In genomic region chr11:42581753-42582152, GRCm38 (mm10) we compare ENCODE assay signal across 18 mouse cellular contexts.
"Had no signal": no experiment of that assay in that cellular context is flagged by ENCODE, and none has a peak within 500 bp of the region (broad histone marks: within the 10 kb centered on the region; RNA-seq: fewer than 3 reads in every experiment).

No protein-coding gene starts in this region.

- DNase-seq: liver, postnatal 0 days; lung, adult 2 months; lung, postnatal 14 days; lung, postnatal 36 days; right cerebral cortex, postnatal 14 days; thymus, adult 2 months; thymus, postnatal 25 days; thymus, postnatal 4 days had no signal

- H3K9me3 ChIP-seq: lung, embryonic 15.5 days; midbrain, embryonic 13.5 days; neural tube, embryonic 12.5 days; stomach, embryonic 15.5 days had no signal

- H3K4me1 ChIP-seq: lung, embryonic 15.5 days; megakaryocyte, embryonic 14.5 days; neural tube, embryonic 12.5 days; stomach, embryonic 15.5 days had no signal

- H3K4me2 ChIP-seq: lung, embryonic 15.5 days; midbrain, embryonic 11.5 days; midbrain, embryonic 13.5 days; neural tube, embryonic 12.5 days; stomach, embryonic 15.5 days had no signal

- ATAC-seq: liver, postnatal 0 days; lung, postnatal 0 days; midbrain, embryonic 13.5 days; midbrain, embryonic 16.5 days had no signal

- H3K27me3 ChIP-seq: lung, embryonic 15.5 days; megakaryocyte, embryonic 14.5 days; midbrain, embryonic 13.5 days; neural tube, embryonic 12.5 days; stomach, embryonic 15.5 days had no signal

- H3K27ac ChIP-seq: lung, embryonic 15.5 days; macrophage; neural tube, embryonic 12.5 days; stomach, embryonic 15.5 days; stomach, postnatal 0 days had no signal

- H3K4me3 ChIP-seq: lung, embryonic 15.5 days; megakaryocyte, embryonic 14.5 days; midbrain, embryonic 13.5 days; neural tube, embryonic 12.5 days; stomach, embryonic 15.5 days had no signal

- H3K9ac ChIP-seq: liver, postnatal 0 days; lung, embryonic 15.5 days; midbrain, embryonic 13.5 days; neural tube, embryonic 12.5 days; stomach, embryonic 15.5 days had no signal

- H3K36me3 ChIP-seq: lung, embryonic 15.5 days; midbrain, embryonic 13.5 days; neural tube, embryonic 12.5 days; stomach, embryonic 15.5 days had no signal
